Mouse (Mus musculus) bone marrow, adult 2 months (tissue): ENCODE results near the gene Nav1.

Source experiments
- CTCF ChIP-seq: fragments of 200-500 bp; IDR thresholded peaks from 2 replicates; pipeline ENCODE4 v1.5.1; 2011; ENCODE audit warnings: low read length, control low read depth; ENCODE audit not compliant: control insufficient read depth, insufficient read depth
- POLR2A ChIP-seq: fragments of 200-500 bp; IDR thresholded peaks from 2 replicates; pipeline ENCODE4 v1.6.1; 2011; ENCODE audit warnings: low read depth, mild to moderate bottlenecking, control low read depth, low read length, borderline replicate concordance; ENCODE audit not compliant: control insufficient read depth

GRCm38 (mm10) chr1:135493862-135494261 lies 113.2 kb downstream of the Nav1 start:
- TF ChIP-seq CTCF = no peak
- no peak for TF ChIP-seq POLR2A
